Mouse (Mus musculus) limb, embryonic 12.5 days (tissue): Measurements from ENCODE around the gene Prkag2. TPM values are rescaled to one million over a fixed set of nuclear protein-coding genes. Genes with fewer than 3 reads are reported as not detected.

ENCODE experiments used
- ATAC-seq: fragments of 200-750 bp; cut with Nextera tagmentation; 2 replicates; pipeline ENCODE4 v1.8.0; 2017; ENCODE audit warnings: low read depth, moderate TSS enrichment; ENCODE audit not compliant: insufficient number of reproducible peaks, insufficient read depth, low FRiP score, low TSS enrichment
- H3K27ac ChIP-seq: fragments of 300-500 bp; sonication (generic); 2 replicates; pipeline ENCODE4 v1.5.1; 2016; ENCODE audit warnings: mild to moderate bottlenecking, moderate library complexity
- H3K27me3 ChIP-seq: fragments of 300-500 bp; sonication (generic); 2 replicates; pipeline ENCODE4 v1.6.1; 2016; ENCODE audit warnings: mild to moderate bottlenecking, moderate library complexity
- H3K36me3 ChIP-seq: fragments of 300-500 bp; sonication (generic); 2 replicates; pipeline ENCODE4 v1.6.1; 2016; ENCODE audit warnings: mild to moderate bottlenecking, moderate library complexity
- H3K4me1 ChIP-seq: fragments of 300-500 bp; sonication (generic); replicated peaks from 2 replicates; pipeline ENCODE4 v1.6.1; 2016
- H3K4me2 ChIP-seq: fragments of 300-500 bp; sonication (generic); 2 replicates; pipeline ENCODE4 v1.6.1; 2016; ENCODE audit warnings: mild to moderate bottlenecking, moderate library complexity
- H3K4me3 ChIP-seq: fragments of 300-500 bp; sonication (generic); replicated peaks from 2 replicates; pipeline ENCODE4 v1.5.1; 2016; ENCODE audit warnings: mild to moderate bottlenecking
- H3K9ac ChIP-seq: fragments of 300-500 bp; sonication (generic); replicated peaks from 2 replicates; pipeline ENCODE4 v1.6.1; 2016; ENCODE audit warnings: mild to moderate bottlenecking, moderate library complexity
- H3K9me3 ChIP-seq: fragments of 300-500 bp; sonication (generic); 2 replicates; pipeline ENCODE4 v1.6.1; 2016; ENCODE audit warnings: mild to moderate bottlenecking, moderate library complexity
- WGBS: fragments of 180-500 bp; shearing (Covaris S2); methylation state at CpG from one replicate; pipeline ENCODE4 v1.1.7; 2016; 5-methylcytosine and 5-hydroxymethylcytosine counted together
- polyA plus RNA-seq: library from polyadenylated mRNA; unstranded; fragments of >200 nt; fragmentation: Nextera tagmentation; extraction: Ambion mirVana; gene quantifications from 2 replicates; pipeline ENCODE4 v1.2.1, GENCODE M21; 2016

The Prkag2 gene
- polyA plus RNA-seq, 1 experiment from 2014 or later, result 24.1 TPM

- Histone ChIP-seq H3K4me2 (peak overlapping the region; percentile 38), H3K4me3 (0 out of 2 replicates have a peak overlapping the region, but pooled peaks have one; percentile 12), H3K27ac (no peak overlapping the region), H3K4me1 (peaks cover 10% of the 10 kb centered on the region), H3K36me3 (no peaks in the 10 kb centered on the region), H3K9me3 (no peaks in the 10 kb centered on the region), H3K9ac (no peak overlapping the region; the same call in 1 of the 2 replicates), H3K27me3 (no peaks in the 10 kb centered on the region)
- WGBS, result 43% methylated on average over 13 of the region's 13 CpGs
- peak; percentile 86; the same call in 1 of the 2 replicates for ATAC-seq
These were observed 104.8 kb downstream of the Prkag2 start for GRCm38 (mm10) chr5:24995576-24996100.

- Histone ChIP-seq H3K27ac (no peak overlapping the region), H3K9me3 (no peaks in the 10 kb centered on the region), H3K27me3 (no peaks in the 10 kb centered on the region), H3K4me3 (no peak overlapping the region), H3K9ac (no peak overlapping the region), H3K4me2 (no peak overlapping the region), H3K4me1 (peaks cover 10% of the 10 kb centered on the region), H3K36me3 (no peaks in the 10 kb centered on the region)
- 65% methylated on average over 3 of the region's 3 CpGs for WGBS
- ATAC-seq, result no peak
These were observed 107.3 kb downstream of the Prkag2 start for GRCm38 (mm10) chr5:24993190-24993589.

GRCm38 (mm10) chr5:24991575-24991974, 108.9 kb downstream of the Prkag2 start:
- ATAC-seq, result no peak
- H3K4me3 ChIP-seq, result no peak overlapping the region
- H3K4me1 ChIP-seq, result peaks cover 10% of the 10 kb centered on the region
- H3K9me3 ChIP-seq, result no peaks in the 10 kb centered on the region
- no peaks in the 10 kb centered on the region for H3K36me3 ChIP-seq
- H3K4me2 ChIP-seq, result no peak overlapping the region
- 57% methylated on average over 1 of the region's 1 CpGs for WGBS
- no peaks in the 10 kb centered on the region for H3K27me3 ChIP-seq
- no peak overlapping the region for H3K9ac ChIP-seq
- no peak overlapping the region for H3K27ac ChIP-seq

- WGBS, result 86% methylated on average over 5 of the region's 5 CpGs
These were observed 110.0 kb downstream of the Prkag2 start for GRCm38 (mm10) chr5:24990460-24990859.

DNA sequence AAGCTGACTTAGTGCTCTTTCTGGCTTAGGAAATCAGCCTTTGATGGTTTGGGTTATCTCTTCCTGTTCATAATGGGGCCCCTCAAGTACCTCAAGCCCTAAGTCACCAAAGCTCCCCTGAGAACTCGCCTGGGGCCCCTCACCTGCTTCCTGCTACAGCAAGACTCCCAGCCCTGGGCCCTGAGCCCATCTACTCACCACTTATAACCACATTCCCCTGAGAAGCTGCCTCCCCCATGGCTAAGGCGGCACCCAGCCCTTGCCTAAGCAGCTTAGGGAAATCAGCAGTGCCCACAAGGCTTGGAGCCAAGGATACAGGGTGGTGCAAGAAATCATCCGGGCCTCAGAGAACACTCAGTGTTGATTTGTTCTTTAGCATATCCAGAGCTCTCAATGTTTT, 110.8 kb downstream of the Prkag2 start:
- whole genome bisulfite sequencing, result 63% methylated on average over 3 of the region's 3 CpGs
- ATAC-seq, result no peak
- H3K27ac ChIP-seq, result no peak overlapping the region

More at GRCm38 (mm10) chr5:24990460-24990859, 110.0 kb downstream of the Prkag2 start:
- Histone ChIP-seq H3K4me1 (peaks cover 11% of the 10 kb centered on the region), H3K9me3 (no peaks in the 10 kb centered on the region), H3K27ac (no peak overlapping the region), H3K4me3 (no peak overlapping the region), H3K9ac (no peak overlapping the region), H3K27me3 (no peaks in the 10 kb centered on the region), H3K4me2 (no peak overlapping the region), H3K36me3 (no peaks in the 10 kb centered on the region)
- ATAC-seq, result no peak

DNA sequence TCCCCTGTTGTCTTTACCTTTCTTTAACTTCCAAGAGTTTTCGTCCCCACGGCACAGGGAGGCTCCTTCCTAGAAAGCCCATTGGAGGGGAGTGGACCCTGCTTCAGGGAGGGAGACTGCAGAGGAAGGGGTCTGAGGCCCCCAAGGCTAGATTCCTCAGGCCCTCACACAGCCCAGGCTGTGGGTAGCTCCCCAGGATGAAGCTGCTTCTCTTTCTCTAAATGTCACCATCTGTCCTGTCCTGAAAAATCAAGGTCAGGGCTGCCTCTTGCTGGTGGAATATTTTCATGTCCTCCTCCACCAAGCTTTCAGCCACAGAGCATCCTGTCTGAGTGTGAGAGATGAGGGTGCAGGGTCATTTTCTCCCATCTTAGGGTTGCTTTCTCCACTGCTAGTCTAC, 113.5 kb downstream of the Prkag2 start:
- WGBS, result 39% methylated on average over 2 of the region's 2 CpGs
- Histone ChIP-seq H3K4me2 (no peak overlapping the region), H3K4me3 (no peak overlapping the region), H3K36me3 (no peaks in the 10 kb centered on the region), H3K27me3 (no peaks in the 10 kb centered on the region), H3K9ac (no peak overlapping the region), H3K4me1 (0 out of 2 replicates have a peak, but pooled peaks cover 7% of the 10 kb centered on the region), H3K9me3 (no peaks in the 10 kb centered on the region), H3K27ac (no peak overlapping the region)
- no peak for ATAC-seq

More for the DNA sequence above, 110.8 kb downstream of the Prkag2 start:
- no peak overlapping the region for H3K4me3 ChIP-seq
- H3K4me2 ChIP-seq, result no peak overlapping the region
- no peaks in the 10 kb centered on the region for H3K27me3 ChIP-seq
- no peaks in the 10 kb centered on the region for H3K9me3 ChIP-seq
- H3K36me3 ChIP-seq, result no peaks in the 10 kb centered on the region
- H3K9ac ChIP-seq, result no peak overlapping the region
- H3K4me1 ChIP-seq, result peaks cover 4% of the 10 kb centered on the region; the same call in 1 of the 2 replicates

DNA sequence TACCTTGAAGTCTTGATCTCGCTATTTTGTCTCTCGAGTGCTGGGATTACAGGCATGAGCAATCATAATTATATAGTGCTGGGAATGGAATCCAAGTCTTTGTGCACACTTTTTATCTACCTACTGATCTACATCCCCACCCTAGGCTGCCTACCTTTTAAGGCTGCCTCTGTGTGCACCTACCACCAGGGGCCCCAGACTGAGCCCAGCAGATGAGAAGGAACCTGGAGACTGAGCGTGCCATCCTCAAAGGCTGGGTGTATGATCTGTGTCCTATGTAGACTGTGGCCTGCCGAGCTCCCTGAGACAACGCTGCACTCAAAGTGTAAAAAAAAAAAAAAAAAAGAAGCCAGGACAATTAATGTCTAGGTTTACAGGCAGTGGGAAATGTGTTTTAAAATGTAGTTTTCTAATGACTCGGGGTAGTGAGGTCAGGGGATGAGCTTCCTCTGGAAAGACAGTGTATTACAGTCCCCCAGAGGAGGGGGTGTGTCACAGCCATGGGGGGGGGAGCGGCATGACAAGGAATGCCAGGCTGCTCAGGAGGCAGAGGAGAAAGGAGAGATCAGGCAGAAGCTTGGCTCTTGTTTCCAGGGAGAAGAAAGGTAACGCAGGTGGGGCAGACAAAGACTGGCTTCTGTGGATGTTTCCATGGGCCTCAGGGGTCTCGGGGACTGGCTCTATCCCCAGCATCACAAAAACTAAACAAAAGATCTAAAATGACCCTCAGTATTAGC, 114.1 kb downstream of the Prkag2 start:
- WGBS, result 55% methylated on average over 9 of the region's 9 CpGs

DNA sequence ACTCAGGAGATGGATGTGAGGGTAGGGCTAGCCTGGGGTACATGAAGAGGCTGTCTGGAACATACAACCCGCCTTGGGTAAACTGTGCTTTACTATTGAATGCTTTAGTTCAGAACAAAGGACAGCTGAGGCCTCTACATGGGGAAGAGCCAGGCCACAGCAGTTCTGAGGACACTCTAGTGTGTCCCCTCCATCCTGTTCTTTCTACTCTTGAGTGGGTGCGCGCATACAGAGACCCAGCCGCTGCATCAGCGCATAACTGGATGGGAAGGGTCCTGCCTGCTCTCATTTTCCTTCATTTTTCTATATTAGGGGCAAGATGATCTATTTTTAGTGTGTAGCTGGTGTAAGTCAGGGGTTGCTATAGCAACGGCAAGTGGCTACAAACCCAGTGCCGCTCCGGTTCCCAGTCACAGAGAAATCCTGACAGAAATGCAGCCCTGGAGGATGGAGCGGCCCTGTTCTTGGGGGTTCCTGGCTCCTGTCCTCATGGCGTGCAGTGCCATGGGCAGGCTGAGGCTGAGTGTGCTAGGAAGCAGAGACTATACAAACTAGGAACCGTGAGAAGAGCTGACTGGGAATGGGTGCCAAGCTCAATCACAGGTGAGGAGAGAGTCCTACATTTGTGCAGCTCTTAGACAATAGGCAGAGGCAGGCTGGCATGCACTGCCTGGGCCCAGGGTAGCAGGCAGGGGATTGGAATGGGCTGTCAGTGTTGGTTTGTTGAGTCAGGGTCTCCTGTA, 114.8 kb downstream of the Prkag2 start:
- H3K4me2 ChIP-seq, result no peak overlapping the region
- no peak for ATAC-seq
- no peak overlapping the region for H3K4me3 ChIP-seq
- no peak overlapping the region for H3K27ac ChIP-seq
- 78% methylated on average over 11 of the region's 11 CpGs for WGBS
- 0 out of 2 replicates have a peak, but pooled peaks cover 7% of the 10 kb centered on the region for H3K4me1 ChIP-seq
- H3K9ac ChIP-seq, result no peak overlapping the region
- no peaks in the 10 kb centered on the region for H3K36me3 ChIP-seq
- H3K27me3 ChIP-seq, result no peaks in the 10 kb centered on the region
- no peaks in the 10 kb centered on the region for H3K9me3 ChIP-seq

More for the DNA sequence above, 114.1 kb downstream of the Prkag2 start:
- H3K4me1 ChIP-seq, result 0 out of 2 replicates have a peak, but pooled peaks cover 7% of the 10 kb centered on the region
- H3K4me3 ChIP-seq, result no peak overlapping the region
- H3K9me3 ChIP-seq, result no peaks in the 10 kb centered on the region
- H3K27me3 ChIP-seq, result no peaks in the 10 kb centered on the region
- no peak overlapping the region for H3K9ac ChIP-seq
- H3K4me2 ChIP-seq, result no peak overlapping the region
- ATAC-seq, result no peak
- no peak overlapping the region for H3K27ac ChIP-seq
- no peaks in the 10 kb centered on the region for H3K36me3 ChIP-seq

DNA sequence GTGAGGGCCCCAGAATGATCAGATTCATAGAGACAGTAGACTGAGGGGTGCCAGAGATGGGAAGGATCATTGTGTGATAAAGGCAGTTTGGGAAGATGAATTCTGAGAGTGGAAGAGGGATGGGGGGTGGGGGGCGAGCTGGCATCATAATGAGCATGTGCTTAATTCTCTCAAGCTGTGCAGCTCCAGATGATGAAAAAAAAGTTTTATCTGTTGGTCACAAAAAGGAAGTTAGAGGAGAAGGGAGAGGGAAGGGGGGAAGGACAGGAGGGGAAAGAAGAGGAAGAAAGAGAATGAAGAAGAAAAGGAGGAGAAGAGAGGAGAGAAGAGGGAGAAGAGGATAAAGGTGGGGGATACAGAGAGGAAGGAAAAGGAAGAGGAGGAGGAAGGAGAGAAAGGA, 116.3 kb downstream of the Prkag2 start:
- Histone ChIP-seq H3K27ac (no peak overlapping the region), H3K4me3 (no peak overlapping the region), H3K9me3 (no peaks in the 10 kb centered on the region), H3K4me1 (0 out of 2 replicates have a peak, but pooled peaks cover 7% of the 10 kb centered on the region), H3K27me3 (no peaks in the 10 kb centered on the region), H3K36me3 (no peaks in the 10 kb centered on the region), H3K4me2 (no peak overlapping the region), H3K9ac (no peak overlapping the region)
- no peak for ATAC-seq
- WGBS, result 80% methylated on average over 1 of the region's 1 CpGs

DNA sequence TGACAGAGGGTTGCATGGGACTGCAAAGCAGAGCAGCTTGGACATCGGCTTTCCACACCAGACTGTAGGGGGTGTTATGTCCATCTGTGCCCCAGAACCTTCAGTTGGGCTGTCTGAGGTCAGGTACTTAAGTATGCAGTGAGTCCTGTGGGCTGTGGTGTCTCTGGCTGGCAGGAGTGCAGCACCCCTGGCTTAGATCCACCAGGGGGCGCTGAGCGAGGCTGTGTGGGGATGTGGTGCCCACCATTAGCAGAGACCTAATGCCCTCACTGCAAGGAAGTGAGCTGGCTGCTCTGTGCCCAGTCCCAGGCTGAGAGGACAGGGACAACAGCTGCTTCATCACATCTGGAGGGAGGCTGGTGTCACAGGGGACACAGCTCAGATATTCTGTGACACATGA, 116.9 kb downstream of the Prkag2 start:
- H3K27me3 ChIP-seq, result no peaks in the 10 kb centered on the region
- H3K4me1 ChIP-seq, result 0 out of 2 replicates have a peak, but pooled peaks cover 7% of the 10 kb centered on the region
- no peak overlapping the region for H3K27ac ChIP-seq
- H3K9ac ChIP-seq, result no peak overlapping the region
- no peak for ATAC-seq
- no peak overlapping the region for H3K4me3 ChIP-seq
- WGBS, result 8% methylated on average over 3 of the region's 3 CpGs
- no peaks in the 10 kb centered on the region for H3K36me3 ChIP-seq
- no peak overlapping the region for H3K4me2 ChIP-seq
- H3K9me3 ChIP-seq, result no peaks in the 10 kb centered on the region

- Histone ChIP-seq H3K27me3 (no peaks in the 10 kb centered on the region), H3K36me3 (no peaks in the 10 kb centered on the region), H3K4me1 (0 out of 2 replicates have a peak, but pooled peaks cover 7% of the 10 kb centered on the region), H3K9ac (no peak overlapping the region), H3K9me3 (no peaks in the 10 kb centered on the region), H3K4me2 (no peak overlapping the region), H3K4me3 (no peak overlapping the region), H3K27ac (no peak overlapping the region)
- ATAC-seq, result no peak
- WGBS, result 65% methylated on average over 3 of the region's 3 CpGs
These were observed 118.2 kb downstream of the Prkag2 start for GRCm38 (mm10) chr5:24982258-24982657.
